Mouse (Mus musculus) sigmoid colon, adult 10 weeks (tissue): ENCODE results near the gene Cend1. TPM values are rescaled to one million over a fixed set of nuclear protein-coding genes. Genes with fewer than 3 reads are reported as not detected.

Source experiments
- polyA plus RNA-seq: library from polyadenylated mRNA; stranded (reverse); fragments of 350-450 nt; fragmentation: Illumina TruSeq; extraction: RNeasy Lipid Tissue Mini Kit (QIAGEN cat#74804); gene quantifications from one replicate; pipeline ENCODE4 v1.2.3, GENCODE M21; 2014; ENCODE audit warnings: low read depth, low replicate concordance

Cend1 gene
- 1.3 TPM for polyA plus RNA-seq

GRCm38 (mm10) chr7:141429310-141429709 is at the start of gene Cend1:
Gene Cend1, minus strand, starts transcription at chr7:141429491.

GRCm38 (mm10) chr7:141475011-141475804 is 45.9 kb upstream of the Cend1 start, which contains the start of the genes Polr2l and Tspan4:
Gene Polr2l, minus strand, starts transcription at chr7:141475132.
Gene Tspan4, plus strand, starts transcription at chr7:141475240.

GRCm38 (mm10) chr7:141467230-141468030 is 38.1 kb upstream of the Cend1 start, which contains the start of gene Cd151:
Gene Cd151, plus strand, starts transcription at chr7:141467392.

GRCm38 (mm10) chr7:141460391-141461113 is 31.3 kb upstream of the Cend1 start, which contains the start of gene Cracr2b:
Gene Cracr2b, plus strand, starts transcription at chr7:141461094.

GRCm38 (mm10) chr7:141454967-141455551 is 25.8 kb upstream of the Cend1 start, which contains the start of gene Pnpla2:
Gene Pnpla2, plus strand, starts transcription at chr7:141455198.

GRCm38 (mm10) chr7:141447110-141447991 is 18.1 kb upstream of the Cend1 start, which contains the start of gene Rplp2:
Gene Rplp2, plus strand, starts transcription at chr7:141447370.

GRCm38 (mm10) chr7:141443828-141444237 is 14.5 kb upstream of the Cend1 start, which contains the start of gene Pidd1:
Gene Pidd1, minus strand, starts transcription at chr7:141444025.

GRCm38 (mm10) chr7:141437178-141438120 is 8.2 kb upstream of the Cend1 start, which contains the start of gene Slc25a22:
Gene Slc25a22, minus strand, starts transcription at chr7:141437892.

GRCm38 (mm10) chr7:141413809-141414584 is 15.3 kb downstream of the Cend1 start, which contains the start of gene Gatd1:
Gene Gatd1, minus strand, starts transcription at chr7:141414136.

GRCm38 (mm10) chr7:141391625-141392551 is 37.4 kb downstream of the Cend1 start, which contains the start of gene Taldo1:
Gene Taldo1, plus strand, starts transcription at chr7:141392199.

Other genes with a start within 250 kb of the Cend1 start
- 5.6 TPM for gene Hras, start 235.5 kb downstream of the Cend1 start, polyA plus RNA-seq
- 1.1 TPM for gene Lrrc56, start 235.3 kb downstream of the Cend1 start, polyA plus RNA-seq
- 0.66 TPM for gene Lmntd2, start 215.4 kb downstream of the Cend1 start, polyA plus RNA-seq
- 12.7 TPM for gene Rassf7, start 213.6 kb downstream of the Cend1 start, polyA plus RNA-seq
- 19.9 TPM for gene Phrf1, start 200.7 kb downstream of the Cend1 start, polyA plus RNA-seq
- 74.8 TPM for gene Irf7, start 163.0 kb downstream of the Cend1 start, polyA plus RNA-seq
- gene Cdhr5, start 152.7 kb downstream of the Cend1 start, polyA plus RNA-seq: 135 TPM
- not detected for gene Sct, start 150.4 kb downstream of the Cend1 start, polyA plus RNA-seq
- gene Drd4, start 137.5 kb downstream of the Cend1 start, polyA plus RNA-seq: not detected
- gene Deaf1, start 101.8 kb downstream of the Cend1 start, polyA plus RNA-seq: 1.6 TPM
- 17.6 TPM for gene Tmem80, start 101.8 kb downstream of the Cend1 start, polyA plus RNA-seq
- 14.2 TPM for gene Eps8l2, start 90.6 kb downstream of the Cend1 start, polyA plus RNA-seq
- gene Taldo1, start 37.3 kb downstream of the Cend1 start, polyA plus RNA-seq: 19.4 TPM
- gene Gatd1, start 15.4 kb downstream of the Cend1 start, polyA plus RNA-seq: 10.9 TPM
- 1.7 TPM for gene Slc25a22, start 8.4 kb upstream of the Cend1 start, polyA plus RNA-seq
- gene Pidd1, start 14.5 kb upstream of the Cend1 start, polyA plus RNA-seq: 0.28 TPM
- gene Rplp2, start 17.9 kb upstream of the Cend1 start, polyA plus RNA-seq: 29.5 TPM
- gene Pnpla2, start 25.7 kb upstream of the Cend1 start, polyA plus RNA-seq: 3.7 TPM
- gene Cracr2b, start 31.6 kb upstream of the Cend1 start, polyA plus RNA-seq: 1.9 TPM
- gene Cd151, start 37.9 kb upstream of the Cend1 start, polyA plus RNA-seq: 35.4 TPM
- 0.79 TPM for gene Polr2l, start 45.6 kb upstream of the Cend1 start, polyA plus RNA-seq
- gene Tspan4, start 45.7 kb upstream of the Cend1 start, polyA plus RNA-seq: 0.79 TPM
- gene Chid1, start 110.4 kb upstream of the Cend1 start, polyA plus RNA-seq: 4.4 TPM
- 59.0 TPM for gene Ap2a2, start 132.7 kb upstream of the Cend1 start, polyA plus RNA-seq
- gene Muc6, start 225.8 kb upstream of the Cend1 start, polyA plus RNA-seq: 0.13 TPM